Mouse (Mus musculus) embryonic stem cell, embryonic (primary cell): Measurements from ENCODE around the gene Immp2l.
"Not testable (repeated sequence)": the region's sequence is repeated elsewhere in the genome, so short reads cannot be mapped to it uniquely, and the experiment has no call there.

Experiments used
- CTCF ChIA-PET, 4 experiments: fragments of 300-600 bp in 2 of 4; fragments of 350-600 bp in 2 of 4; sonication (Branson Sonifier 250); formaldehyde crosslinking; loops; one replicate each; lab custom pipeline; 2022; ENCODE audit warnings: inconsistent platforms in 2 of 4; lab: Charles Lee
- POLR2A ChIA-PET, 4 experiments: fragments of 300-600 bp in 2 of 4; fragments of 350-600 bp in 2 of 4; sonication (Branson Sonifier 250); formaldehyde crosslinking; loops; one replicate each; lab custom pipeline; 2022; ENCODE audit warnings: antibody characterized with exemption in 4 of 4, inconsistent platforms in 1 of 4; lab: Charles Lee

The Immp2l gene

DNA sequence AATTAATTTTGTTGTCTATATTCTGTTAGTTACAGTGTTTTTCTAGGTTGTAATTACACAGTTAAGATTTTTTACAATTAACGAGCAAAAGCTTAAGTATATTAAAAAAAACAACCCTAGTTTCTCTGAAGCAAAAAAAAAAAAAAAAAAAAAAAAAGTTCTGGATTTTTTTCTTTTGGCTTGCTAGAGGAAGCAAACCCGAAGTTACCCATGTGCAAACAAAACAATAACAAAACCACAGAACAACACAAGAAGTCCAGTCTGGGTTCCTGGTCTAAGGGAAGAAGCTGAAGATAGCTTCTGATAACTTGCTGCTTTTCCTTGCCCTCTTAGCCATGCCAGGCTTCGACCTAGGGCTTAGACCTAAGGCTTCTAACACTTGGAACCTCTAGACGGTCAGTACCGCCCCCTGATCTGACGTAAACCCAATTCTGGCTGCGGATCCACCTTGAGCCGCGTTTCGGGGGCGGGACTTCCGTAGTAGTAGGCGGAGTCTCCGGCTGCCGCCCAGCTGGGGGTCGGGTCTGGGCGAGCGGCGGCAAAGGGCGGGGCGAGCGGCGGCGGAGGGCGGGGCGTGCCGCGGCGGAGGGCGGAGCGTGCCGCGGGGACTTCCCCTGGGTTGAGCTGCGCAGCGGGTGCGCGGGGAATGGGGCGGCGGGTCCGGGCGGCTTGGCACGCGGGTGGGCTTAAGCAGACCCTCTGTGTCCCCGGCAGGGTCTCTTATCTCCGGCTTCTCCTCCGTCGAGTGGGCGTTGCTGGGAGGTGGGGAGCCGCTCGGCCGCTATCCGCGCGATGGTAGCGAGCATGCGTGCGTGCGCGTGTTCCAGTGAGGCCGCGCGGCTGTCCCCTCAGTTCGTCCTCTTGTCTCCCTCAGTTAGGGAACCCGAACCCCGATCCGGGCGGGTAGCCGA, at the start of gene Immp2l:
Gene Immp2l, plus strand, starts transcription at position 580 of the 911 bp plus-strand sequence.
- CTCF ChIA-PET, result interaction anchor here in 1 of 4 experiments (0.6 kb wide), 1 partner anchor 1600 kb away, joined by 8 read pairs; no protein-coding TSS in a partner anchor
- POLR2A ChIA-PET, result interaction anchor here (0.5 to 2.5 kb wide), 33 partner anchors 9 to 823 kb away, joined by 3 to 15 read pairs (median 4); no protein-coding TSS in a partner anchor

DNA sequence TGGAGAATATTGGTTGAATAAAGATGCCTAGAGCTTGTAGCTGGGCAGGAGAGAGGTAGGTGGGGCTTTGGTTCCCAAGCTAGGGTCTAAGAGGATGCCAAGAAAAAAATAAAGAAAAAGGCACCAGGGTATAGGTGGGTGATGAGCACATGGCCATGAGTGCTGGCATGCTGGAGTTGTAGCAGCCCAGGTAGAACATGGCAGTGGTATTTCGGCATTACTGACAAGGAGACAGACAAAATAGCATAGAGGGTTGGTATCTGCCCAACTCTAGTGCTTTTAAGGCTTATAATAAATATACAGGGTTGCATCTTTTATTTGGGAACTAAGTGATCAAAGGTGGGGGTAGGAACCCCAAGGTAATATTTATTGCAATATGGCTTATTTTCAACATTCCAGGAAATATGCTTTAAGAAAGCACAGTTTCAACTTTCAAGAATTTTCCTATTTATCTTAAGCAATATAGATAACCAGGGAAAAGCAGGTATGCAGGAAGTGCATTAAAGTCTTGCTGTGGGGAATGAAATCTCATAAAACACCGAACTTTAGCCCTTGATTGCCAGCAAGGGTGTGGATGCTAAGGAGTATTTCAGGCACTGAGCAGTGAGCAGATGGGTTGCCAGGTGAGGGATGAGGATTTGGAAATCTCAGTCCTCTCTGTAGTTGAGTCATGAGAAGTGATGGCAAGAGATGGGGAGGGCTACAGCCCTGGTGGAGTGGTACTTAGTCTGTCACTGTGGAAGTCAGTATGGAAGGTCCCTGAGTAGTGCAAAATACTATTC, 45.0 kb upstream of the Immp2l start:
- CTCF ChIA-PET, result no interaction called here
- POLR2A ChIA-PET, result no interaction called here

DNA sequence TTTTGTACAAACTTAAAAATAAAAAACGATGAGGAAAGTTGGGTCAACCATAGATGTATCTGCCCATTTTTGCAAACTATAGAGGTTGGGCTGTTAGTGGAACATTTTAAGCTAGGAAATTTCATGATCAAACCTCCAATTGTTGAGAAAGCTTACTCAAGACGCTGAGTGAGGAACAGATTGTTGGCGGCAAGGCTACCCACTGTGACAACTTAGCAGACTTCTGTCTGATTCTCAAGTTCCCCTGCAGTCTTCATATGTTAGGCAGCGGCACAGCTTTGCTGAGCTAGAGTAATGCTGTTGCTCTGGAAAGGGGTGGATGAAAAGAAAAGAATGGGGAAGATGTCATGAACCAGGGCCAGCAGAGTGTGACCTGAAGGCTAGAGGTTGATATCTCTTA, 44.2 kb upstream of the Immp2l start:
- ChIA-PET POLR2A (no interaction called here), CTCF (no interaction called here)

DNA sequence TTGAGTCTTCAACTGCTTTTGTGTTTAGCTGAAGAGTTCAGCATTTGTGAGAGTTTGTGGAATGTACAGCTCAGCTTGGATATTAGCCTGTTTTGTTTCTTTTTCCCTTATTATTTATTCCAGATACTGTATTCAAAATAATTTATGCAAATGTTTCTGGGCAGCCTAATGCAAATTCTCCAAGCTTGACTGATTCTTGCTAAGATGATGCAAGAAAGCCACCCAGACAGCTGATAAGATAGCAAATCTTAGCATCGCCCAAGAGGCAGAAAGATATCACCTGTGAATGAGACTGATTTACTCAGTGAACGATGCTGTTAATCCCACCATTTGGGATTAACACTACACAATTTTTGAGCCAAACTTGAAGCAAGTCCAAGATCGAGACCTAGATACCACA, 43.7 kb upstream of the Immp2l start:
- POLR2A ChIA-PET, result interaction anchor here in 1 of 4 experiments (1.3 kb wide), 1 partner anchor 15 kb away, joined by 6 read pairs; no protein-coding TSS in a partner anchor
- CTCF ChIA-PET, result no interaction called here

DNA sequence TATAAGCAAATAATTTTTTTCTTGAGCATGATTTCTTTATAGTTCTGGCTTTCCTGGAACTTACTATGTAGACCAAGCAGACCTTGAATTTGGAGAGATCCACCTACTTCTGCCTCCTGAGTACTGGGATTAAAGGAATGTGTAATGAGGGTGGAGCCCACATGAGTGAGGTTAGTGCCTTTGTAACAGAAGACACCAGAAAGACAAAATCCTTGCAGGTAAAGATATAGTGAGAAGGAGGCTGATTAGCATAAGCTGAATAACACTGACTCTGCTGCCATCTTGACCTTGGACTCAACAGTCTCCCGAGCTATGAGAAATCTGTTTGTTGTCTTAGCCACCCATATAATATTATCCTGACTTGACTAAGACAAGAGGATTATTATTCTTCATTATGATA, 40.9 kb upstream of the Immp2l start:
- POLR2A ChIA-PET, result interaction anchor here in 2 of 4 experiments (1.1 to 1.8 kb wide), 3 partner anchors 8 to 760 kb away, joined by 3 to 5 read pairs (median 3); partner anchors contain the start of gene Immp2l (in 1 of the 2)
- CTCF ChIA-PET, result no interaction called here

DNA sequence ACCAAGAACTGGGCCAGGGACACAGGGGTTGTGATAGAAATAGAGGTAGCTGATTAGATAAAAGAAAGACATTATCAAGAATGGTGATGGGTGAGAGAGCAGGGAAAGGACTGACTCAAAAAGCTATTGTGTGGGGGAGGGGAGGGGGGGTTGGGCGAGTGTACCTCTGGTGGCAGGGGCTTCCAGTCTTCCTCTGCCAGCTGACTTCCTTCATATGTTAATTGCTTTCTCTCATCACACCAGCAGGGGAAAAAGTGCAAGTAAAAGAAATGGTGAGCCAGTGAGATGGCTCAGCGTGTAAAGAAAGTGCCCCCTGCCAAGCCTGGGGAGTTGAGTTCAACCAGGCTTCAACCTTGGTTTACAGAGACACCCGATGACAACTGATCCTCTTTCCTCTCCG, 39.2 kb upstream of the Immp2l start:
- POLR2A ChIA-PET, result interaction anchor here in 1 of 4 experiments (1.8 kb wide), 1 partner anchor 39 kb away, joined by 5 read pairs; the partner anchor contains the start of gene Immp2l
- CTCF ChIA-PET, result no interaction called here

DNA sequence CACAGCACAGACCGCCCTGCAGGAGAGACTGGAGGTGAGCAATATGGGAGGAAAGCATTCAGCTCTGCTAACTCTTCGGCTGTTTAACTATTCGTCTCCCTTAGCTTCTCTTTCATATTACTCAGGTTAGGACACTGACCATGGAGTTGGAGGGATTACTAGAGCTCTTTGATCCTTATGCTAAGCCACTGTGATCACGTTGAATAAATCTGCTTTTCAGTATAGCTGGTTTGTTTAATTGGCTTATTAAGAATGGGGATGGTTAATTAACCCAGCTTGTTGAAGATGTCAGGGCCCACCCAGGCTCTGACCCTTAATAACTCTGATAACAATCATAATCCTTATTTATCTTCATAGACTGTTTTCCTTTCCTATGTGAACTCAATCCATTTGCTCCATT, 38.1 kb upstream of the Immp2l start:
- ChIA-PET CTCF (no interaction called here), POLR2A (no interaction called here)

DNA sequence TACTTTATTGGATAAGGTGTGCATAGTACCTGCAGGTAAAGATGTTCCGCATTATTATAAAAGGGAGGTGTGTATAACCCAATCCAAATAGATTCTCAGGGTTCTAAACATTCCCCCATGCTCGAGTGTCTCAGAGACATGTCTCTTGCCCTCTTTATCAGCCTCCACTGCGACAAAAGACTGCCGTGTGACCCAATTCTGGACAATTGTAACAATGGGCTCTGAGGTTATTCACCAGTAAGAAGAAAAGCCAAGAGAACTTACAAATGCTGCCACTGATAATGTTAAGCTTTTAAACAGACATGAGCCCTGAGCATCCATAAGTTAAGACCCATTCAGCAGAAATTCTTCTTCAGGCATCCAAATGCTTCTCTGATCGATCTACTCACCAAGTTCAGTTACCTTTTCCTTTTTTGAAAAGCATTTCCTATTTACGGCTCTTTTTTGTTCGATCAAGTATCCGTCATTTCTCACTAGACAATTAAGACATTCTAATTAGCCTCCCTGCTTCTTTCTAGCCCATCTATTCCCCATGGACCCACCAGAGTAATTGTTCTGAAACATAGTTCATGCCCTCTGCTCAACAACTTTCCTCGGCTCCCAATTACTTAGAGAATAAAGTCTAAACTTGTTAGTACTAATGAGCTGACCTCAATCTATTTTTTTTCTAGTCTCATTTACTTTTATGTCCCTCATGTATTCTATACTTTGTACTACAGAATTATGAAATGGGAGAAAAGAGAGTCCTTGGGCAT, 35.4 kb upstream of the Immp2l start:
- POLR2A ChIA-PET, result interaction anchor here in 1 of 4 experiments (0.6 kb wide), 1 partner anchor 690 kb away, joined by 3 read pairs; no protein-coding TSS in a partner anchor
- CTCF ChIA-PET, result no interaction called here

DNA sequence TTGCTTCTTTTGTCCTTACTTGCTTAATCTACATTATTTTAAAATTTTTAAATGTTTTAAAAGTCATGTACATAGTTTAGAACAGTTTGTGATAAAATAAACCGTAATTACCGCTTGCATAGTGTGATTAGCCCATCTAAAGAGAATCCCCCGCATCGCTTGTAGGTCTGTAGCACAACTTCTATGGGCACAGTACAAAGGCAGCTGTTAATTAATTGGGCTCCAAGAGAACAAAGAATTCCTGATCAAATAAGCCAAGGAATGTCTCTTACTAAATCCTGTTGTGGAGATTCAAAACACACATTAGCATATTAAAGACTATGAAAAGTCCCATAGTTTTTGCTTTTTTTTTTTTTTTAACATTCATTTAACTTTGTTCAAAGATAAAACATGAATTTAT, 32.2 kb upstream of the Immp2l start:
- CTCF ChIA-PET, result no interaction called here
- POLR2A ChIA-PET, result interaction anchor here in 2 of 4 experiments (0.6 to 0.7 kb wide), 3 partner anchors 32 to 236 kb away, joined by 3 to 5 read pairs (median 4); partner anchors contain the start of gene Immp2l (in 1 of the 2)

DNA sequence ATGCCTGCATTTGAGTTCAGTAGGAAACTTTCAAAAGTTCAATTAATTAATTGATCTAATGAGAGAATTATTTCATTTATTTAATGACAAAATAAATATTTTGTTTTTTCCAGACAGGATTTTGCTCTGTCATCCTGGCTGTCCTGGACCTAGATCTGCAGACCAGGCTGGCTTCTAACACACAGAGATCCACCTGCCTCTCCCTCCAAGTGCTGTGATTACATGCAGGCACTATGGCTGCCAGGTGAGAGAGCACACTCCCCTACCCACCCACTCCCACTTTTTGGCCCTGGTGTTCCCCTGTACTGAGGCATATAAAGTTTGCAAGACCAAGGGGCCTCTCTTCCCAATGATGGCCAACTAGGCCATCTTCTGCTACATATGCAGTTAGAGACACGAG, 31.7 kb upstream of the Immp2l start:
- POLR2A ChIA-PET, CTCF ChIA-PET: not testable (repeated sequence)

DNA sequence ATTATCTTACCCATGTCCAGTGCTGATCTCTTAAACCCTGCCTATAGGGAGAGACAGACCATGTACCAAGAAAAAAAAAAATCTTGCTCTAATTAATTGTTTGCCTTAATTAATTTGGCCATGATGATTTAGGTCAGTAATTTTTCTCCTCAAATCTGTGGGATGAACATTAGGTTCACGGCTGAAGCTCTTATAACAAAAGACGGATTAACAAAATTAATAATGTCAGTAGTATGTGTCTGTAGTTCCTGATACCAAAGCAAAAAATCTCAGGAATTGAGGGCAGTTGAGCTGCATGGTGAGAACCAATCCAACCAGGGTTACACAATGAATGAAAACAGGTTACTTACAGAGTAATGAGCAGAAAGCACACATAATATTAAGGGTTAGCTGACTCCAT, 29.0 kb upstream of the Immp2l start:
- ChIA-PET CTCF (no interaction called here), POLR2A (interaction anchor here in 2 of 4 experiments (0.7 to 1.8 kb wide), 4 partner anchors 14 to 29 kb away, joined by 3 to 7 read pairs (median 5); partner anchors contain the start of gene Immp2l (in 1 of the 2))

DNA sequence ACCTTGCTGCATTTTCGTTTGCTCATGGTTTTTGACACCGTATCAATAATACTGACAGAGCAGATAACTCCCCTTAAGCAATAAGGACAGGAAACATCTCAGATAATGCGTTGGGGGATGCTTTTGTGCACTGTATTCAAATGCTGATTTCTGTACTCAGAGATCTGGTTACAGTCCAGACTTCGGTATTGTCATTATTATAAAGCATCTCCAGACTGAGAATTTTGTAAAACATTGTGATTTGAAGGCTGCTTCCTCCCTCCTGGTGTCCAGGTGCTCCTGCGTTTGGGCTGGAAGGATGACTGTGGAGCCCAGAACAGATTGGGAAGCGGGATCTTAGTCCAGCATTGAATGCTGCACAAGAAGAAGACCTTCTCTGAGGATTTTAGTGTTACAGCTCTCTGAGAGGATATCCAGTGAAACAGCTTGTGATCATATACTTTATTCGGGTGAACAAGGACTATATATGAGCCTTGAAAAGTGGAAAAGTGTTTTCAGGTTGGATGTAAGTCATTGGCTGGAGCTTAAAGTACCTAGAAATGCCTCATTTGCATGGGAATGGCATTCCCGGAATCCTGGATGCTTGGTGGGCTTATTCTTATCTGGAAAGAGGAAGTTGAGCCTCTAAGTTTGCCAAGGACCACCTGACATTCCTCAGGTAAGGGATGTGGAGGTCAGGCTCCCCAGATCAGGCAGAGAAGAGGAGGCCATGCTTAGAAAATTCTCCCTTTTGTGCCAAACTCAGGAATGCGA, 28.1 kb upstream of the Immp2l start:
- ChIA-PET CTCF (no interaction called here), POLR2A (interaction anchor here in 2 of 4 experiments (0.9 to 1.8 kb wide), 6 partner anchors 13 to 76 kb away, joined by 3 to 7 read pairs (median 4); partner anchors contain the start of gene Immp2l (in 2 of the 2))

DNA sequence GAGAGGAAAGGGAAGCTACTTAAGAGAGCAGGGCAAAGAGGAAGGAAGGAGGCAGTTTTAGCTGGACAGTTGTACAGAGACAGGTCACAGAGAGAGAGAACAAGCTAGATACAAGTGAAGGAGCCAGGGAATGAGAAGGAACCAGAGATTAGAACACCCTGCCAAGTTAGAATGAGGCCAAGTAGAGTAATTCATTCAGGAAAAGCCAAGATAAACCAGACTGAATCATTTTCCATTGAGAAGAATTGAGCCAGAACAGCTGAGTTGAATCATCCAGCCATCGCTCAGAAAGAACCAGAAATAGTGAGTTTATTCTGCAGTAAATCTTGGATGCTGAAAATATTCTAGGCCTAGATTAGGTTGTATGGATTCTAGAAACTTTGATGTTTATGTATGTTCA, 1.4 kb upstream of the Immp2l start:
- ChIA-PET CTCF (no interaction called here), POLR2A (interaction anchor here in 2 of 4 experiments (0.6 to 1.4 kb wide), 4 partner anchors 20 to 800 kb away, joined by 3 to 5 read pairs (median 4); no protein-coding TSS in a partner anchor)

DNA sequence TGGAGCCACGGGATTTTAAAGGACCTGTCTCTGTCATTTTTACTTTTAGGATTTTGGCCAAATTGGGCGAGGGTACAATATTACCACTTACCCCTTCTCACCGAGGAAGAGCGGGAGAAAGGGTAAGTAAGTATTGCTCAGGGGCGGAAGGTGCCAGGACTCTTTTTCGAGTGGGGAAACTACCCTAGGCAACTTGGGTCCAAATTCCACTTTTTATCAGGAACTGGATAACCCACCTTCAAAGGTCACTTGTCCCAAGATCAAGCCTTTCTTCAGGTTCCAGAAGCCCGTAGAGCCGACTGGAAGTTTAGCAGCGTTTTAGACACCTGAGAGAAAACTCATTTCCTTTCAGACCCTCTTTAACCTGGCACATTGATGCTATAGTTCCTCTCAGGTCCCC, 622 bp downstream of the Immp2l start:
- ChIA-PET CTCF (interaction anchor here in 1 of 4 experiments (0.6 kb wide), 1 partner anchor 1599 kb away, joined by 8 read pairs; no protein-coding TSS in a partner anchor), POLR2A (interaction anchor here in 2 of 4 experiments (1.0 to 2.5 kb wide), 17 partner anchors 8 to 802 kb away, joined by 3 to 15 read pairs (median 4); no protein-coding TSS in a partner anchor)

DNA sequence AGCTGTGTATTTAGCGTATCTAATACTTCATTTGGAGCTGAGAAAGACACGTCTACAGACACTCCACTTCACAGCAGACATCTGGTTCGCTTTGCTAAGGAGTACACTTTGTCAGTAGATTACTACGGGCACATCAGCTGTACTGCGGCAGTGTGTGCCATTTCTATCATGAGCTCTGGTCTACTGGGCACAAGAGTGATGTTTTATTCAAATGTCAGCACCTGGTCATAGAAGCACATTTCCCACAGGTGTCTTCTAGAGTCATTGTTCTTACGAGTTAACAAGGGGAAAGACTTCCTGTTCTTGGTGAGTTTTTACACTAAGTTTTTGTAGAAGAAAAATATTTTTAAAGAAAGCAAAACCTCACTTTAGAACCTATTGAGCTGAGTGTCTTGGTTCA, 3.6 kb downstream of the Immp2l start:
- CTCF ChIA-PET, result no interaction called here
- POLR2A ChIA-PET, result interaction anchor here in 1 of 4 experiments (2.0 kb wide), 1 partner anchor 30 kb away, joined by 4 read pairs; no protein-coding TSS in a partner anchor

DNA sequence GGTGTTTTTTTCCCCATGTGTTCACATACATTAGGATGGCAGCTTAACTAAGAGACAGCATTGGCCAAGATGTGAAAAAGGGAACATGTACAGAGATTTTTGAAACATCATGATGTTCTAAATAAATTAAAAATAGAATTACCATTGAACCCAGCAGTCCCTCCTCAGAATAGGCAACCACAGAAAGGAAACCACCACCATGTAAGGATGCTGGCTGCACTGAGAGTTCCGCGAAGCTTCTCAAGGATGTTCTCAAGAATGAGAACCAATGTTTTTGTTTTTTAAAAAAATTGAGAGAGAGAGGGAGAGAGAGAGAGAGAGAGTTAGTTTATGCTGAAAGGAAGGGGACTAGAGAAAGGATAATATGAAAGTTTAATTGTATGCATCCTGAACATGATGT, 7.2 kb downstream of the Immp2l start:
- ChIA-PET POLR2A (interaction anchor here in 1 of 4 experiments (0.6 kb wide), 1 partner anchor 24 kb away, joined by 3 read pairs; no protein-coding TSS in a partner anchor), CTCF (no interaction called here)

DNA sequence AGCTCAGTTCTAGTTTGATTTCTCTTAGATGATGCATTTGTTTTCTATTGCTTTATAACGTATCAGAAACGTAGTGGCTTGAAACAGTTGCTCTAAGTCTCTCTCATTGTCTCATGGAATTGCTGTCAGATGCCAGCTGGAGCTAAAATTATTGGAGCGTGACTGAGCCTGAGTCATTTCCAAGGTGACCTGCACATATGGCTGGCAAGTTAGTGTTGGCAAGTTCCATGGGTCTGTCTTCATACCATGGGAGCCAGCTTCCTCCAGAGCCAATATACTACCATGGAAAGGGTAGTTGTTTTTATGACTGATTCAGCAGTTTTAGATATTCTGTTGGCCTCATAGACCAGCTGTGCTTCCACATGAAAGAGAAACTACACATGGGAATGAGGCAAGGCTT, 9.3 kb downstream of the Immp2l start:
- ChIA-PET CTCF (no interaction called here), POLR2A (interaction anchor here in 2 of 4 experiments (0.6 to 2.1 kb wide), 2 partner anchors 9 to 150 kb away, joined by 3 to 9 read pairs; partner anchors contain the start of gene Immp2l (in 1 of the 2))
